Mouse (Mus musculus): ENCODE measurements at regions not wholly inside any gene's neighbourhood (a gene's known extent, or its start where the extent isn't known, plus 50 kb on each side); places are given as distances from the start of the nearest gene placed in this dataset.

GRCm38 (mm10) chr16:30827901-30828608 is 228.5 kb downstream of the Fam43a start:
- no peak overlapping the region for H3K27ac ChIP-seq
- no peaks in the 10 kb centered on the region for H3K36me3 ChIP-seq
- no peak overlapping the region for H3K9ac ChIP-seq
- no peaks in the 10 kb centered on the region for H3K4me1 ChIP-seq
- WGBS = 92% methylated on average over 9 of the region's 9 CpGs
- H3K9me3 ChIP-seq = no peaks in the 10 kb centered on the region
- ATAC-seq (ENCODE audit: low FRiP score, low read depth) = no peak
- no peaks in the 10 kb centered on the region for H3K27me3 ChIP-seq (replicated peaks)
- no peak overlapping the region for H3K4me3 ChIP-seq
- no peak overlapping the region for H3K4me2 ChIP-seq (replicated peaks)

GRCm38 (mm10) chr16:30834561-30834960 is 235.0 kb downstream of the Fam43a start:
- Histone ChIP-seq H3K4me1 (no peaks in the 10 kb centered on the region), H3K27me3 (replicated peaks) (no peaks in the 10 kb centered on the region), H3K27ac (no peak overlapping the region), H3K4me3 (no peak overlapping the region), H3K9ac (no peak overlapping the region), H3K4me2 (replicated peaks) (no peak overlapping the region), H3K9me3 (no peaks in the 10 kb centered on the region), H3K36me3 (no peaks in the 10 kb centered on the region)
- ATAC-seq (ENCODE audit: low FRiP score, low read depth) = no peak
- 40% methylated on average over 3 of the region's 3 CpGs for WGBS

GRCm38 (mm10) chr16:30835678-30836077 is 236.2 kb downstream of the Fam43a start:
- H3K27me3 ChIP-seq (replicated peaks) = no peaks in the 10 kb centered on the region
- H3K36me3 ChIP-seq = no peaks in the 10 kb centered on the region
- no peak overlapping the region for H3K4me3 ChIP-seq
- no peak overlapping the region for H3K27ac ChIP-seq
- no peak overlapping the region for H3K4me2 ChIP-seq (replicated peaks)
- no peak overlapping the region for H3K9ac ChIP-seq
- no peak for ATAC-seq (ENCODE audit: low FRiP score, low read depth)
- H3K9me3 ChIP-seq = 0 out of 2 replicates have a peak, but pooled peaks cover 4% of the 10 kb centered on the region
- H3K4me1 ChIP-seq = no peaks in the 10 kb centered on the region
- WGBS = 58% methylated on average over 2 of the region's 2 CpGs

DNA sequence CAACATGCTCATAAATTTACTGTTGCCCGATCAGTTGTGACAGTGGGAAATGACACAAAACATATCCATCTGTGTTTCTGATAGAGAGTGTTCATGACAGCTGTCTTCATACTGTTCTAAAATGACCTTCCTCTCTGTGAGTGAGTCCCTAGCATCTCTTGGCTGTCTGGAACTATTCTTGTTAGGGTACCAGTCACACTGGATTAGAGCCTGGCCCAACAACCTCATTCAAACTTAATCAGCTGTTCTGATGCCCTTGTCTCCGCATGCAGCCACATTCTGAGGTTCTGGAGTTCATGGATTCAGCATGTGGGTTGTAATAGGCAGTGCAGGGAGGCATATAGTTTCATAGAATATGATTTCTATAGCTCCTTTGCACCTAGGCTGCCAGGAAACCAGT is 238.4 kb downstream of the Xxylt1 start:
- no peak overlapping the region for H3K4me2 ChIP-seq (replicated peaks)
- no peaks in the 10 kb centered on the region for H3K27me3 ChIP-seq (replicated peaks)
- H3K9me3 ChIP-seq = 0 out of 2 replicates have a peak, but pooled peaks cover 5% of the 10 kb centered on the region
- no peak for ATAC-seq (ENCODE audit: low FRiP score, low read depth)
- no peak overlapping the region for H3K9ac ChIP-seq
- no peak overlapping the region for H3K4me3 ChIP-seq
- 81% methylated on average over 2 of the region's 2 CpGs for WGBS
- no peak overlapping the region for H3K27ac ChIP-seq
- no peaks in the 10 kb centered on the region for H3K4me1 ChIP-seq
- H3K36me3 ChIP-seq = no peaks in the 10 kb centered on the region

GRCm38 (mm10) chr16:30852595-30852994 is 228.6 kb downstream of the Xxylt1 start:
- Histone ChIP-seq H3K9ac (no peak overlapping the region), H3K4me3 (no peak overlapping the region), H3K9me3 (no peaks in the 10 kb centered on the region), H3K27ac (no peak overlapping the region), H3K4me2 (replicated peaks) (no peak overlapping the region), H3K27me3 (replicated peaks) (no peaks in the 10 kb centered on the region), H3K4me1 (no peaks in the 10 kb centered on the region), H3K36me3 (no peaks in the 10 kb centered on the region)
- no peak for ATAC-seq (ENCODE audit: low FRiP score, low read depth)
- 83% methylated on average over 1 of the region's 1 CpGs for WGBS

GRCm38 (mm10) chr16:30854716-30855115 is 226.5 kb downstream of the Xxylt1 start:
- no peak for ATAC-seq (ENCODE audit: low FRiP score, low read depth)
- Histone ChIP-seq H3K4me1 (no peaks in the 10 kb centered on the region), H3K9me3 (no peaks in the 10 kb centered on the region), H3K36me3 (no peaks in the 10 kb centered on the region), H3K4me3 (no peak overlapping the region), H3K27me3 (replicated peaks) (no peaks in the 10 kb centered on the region), H3K9ac (no peak overlapping the region), H3K27ac (no peak overlapping the region), H3K4me2 (replicated peaks) (no peak overlapping the region)
- WGBS = 83% methylated on average over 4 of the region's 4 CpGs

DNA sequence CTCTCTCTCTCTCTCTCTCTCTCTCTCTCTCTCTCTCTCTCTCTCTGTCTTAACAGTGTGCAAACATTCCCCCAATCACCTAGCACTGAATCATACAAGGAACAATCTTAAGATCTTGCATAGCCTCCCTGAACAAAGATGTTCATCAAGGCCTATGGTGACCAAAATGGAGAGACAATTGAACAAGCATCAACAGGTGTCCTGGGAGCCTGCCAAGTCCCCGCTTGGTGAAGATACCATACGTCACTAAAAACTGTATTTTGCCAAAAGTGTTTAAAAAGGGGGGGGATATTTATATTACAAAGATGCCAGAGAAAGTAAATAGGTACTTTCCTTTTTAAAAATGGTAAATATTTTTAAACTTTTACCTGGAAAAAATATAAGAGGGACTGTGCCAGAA is 223.6 kb downstream of the Xxylt1 start:
- 85% methylated on average over 2 of the region's 2 CpGs for WGBS
- no peak for ATAC-seq (ENCODE audit: low FRiP score, low read depth)
- H3K4me1 ChIP-seq = no peaks in the 10 kb centered on the region
- no peaks in the 10 kb centered on the region for H3K9me3 ChIP-seq
- no peaks in the 10 kb centered on the region for H3K36me3 ChIP-seq
- no peaks in the 10 kb centered on the region for H3K27me3 ChIP-seq (replicated peaks)
- no peak overlapping the region for H3K4me2 ChIP-seq (replicated peaks)
- H3K27ac ChIP-seq = no peak overlapping the region
- no peak overlapping the region for H3K4me3 ChIP-seq
- no peak overlapping the region for H3K9ac ChIP-seq

DNA sequence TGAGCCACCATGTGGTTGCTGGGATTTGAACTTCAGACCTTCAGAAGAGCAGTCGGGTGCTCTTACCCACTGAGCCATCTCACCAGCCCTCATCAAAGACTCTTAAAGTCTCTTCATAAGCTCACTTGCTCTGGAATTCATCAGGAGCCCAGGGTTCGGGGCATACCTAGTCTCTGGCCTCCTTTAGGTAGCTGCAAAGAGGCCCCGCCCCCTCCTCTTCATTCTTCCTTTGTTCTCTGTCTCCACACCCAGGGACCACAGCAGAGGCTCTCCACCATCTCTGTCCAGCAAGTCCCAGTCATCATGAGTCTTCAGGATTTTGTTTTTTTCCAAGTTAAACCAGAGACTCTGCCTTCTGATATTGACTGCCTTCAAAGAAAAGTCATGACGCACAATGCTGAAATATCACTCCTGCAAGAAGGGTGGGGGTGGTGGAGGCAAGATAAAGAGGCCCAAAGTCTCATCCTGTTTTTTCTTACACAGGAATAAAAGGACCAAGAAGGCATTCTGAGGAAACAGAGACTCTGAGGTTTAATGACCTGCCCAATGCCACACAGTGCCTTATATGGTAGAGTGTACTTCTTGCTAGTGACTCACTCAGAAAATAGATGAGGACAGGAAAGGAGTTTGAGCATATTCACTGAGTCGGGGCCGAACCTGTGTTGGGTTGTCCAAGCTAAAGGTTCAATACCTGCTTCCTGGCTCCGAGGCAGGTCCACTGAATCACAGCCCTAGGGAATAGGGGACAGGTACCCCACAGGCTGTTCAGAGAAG is 211.9 kb downstream of the Xxylt1 start:
- no peak overlapping the region for H3K9ac ChIP-seq
- H3K27ac ChIP-seq = no peak overlapping the region
- no peak overlapping the region for H3K4me3 ChIP-seq
- no peaks in the 10 kb centered on the region for H3K36me3 ChIP-seq
- no peaks in the 10 kb centered on the region for H3K9me3 ChIP-seq
- no peaks in the 10 kb centered on the region for H3K27me3 ChIP-seq (replicated peaks)
- H3K4me1 ChIP-seq = peaks cover 22% of the 10 kb centered on the region
- no peak overlapping the region for H3K4me2 ChIP-seq (replicated peaks)
- ATAC-seq (ENCODE audit: low FRiP score, low read depth) = no peak
- 91% methylated on average over 7 of the region's 7 CpGs for WGBS

DNA sequence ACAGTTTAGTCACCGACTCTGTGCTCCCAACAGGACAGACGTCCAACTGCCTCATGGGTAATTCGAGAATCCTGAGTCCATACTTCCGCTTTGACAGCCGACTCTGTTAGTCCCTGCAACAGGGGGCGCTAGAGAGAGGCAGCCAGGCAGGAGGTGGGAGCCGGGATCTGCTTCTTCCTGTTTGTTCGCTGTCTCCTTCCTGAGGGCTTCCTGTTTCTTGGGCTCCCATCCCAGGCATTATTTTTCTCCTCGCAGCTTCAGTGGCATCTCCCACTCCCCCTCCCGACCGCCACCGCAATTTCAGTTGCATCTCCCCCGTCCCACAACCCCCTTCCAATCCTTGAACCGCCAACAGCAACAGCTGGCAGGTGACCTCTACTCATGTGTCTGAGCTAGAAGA is 211.1 kb downstream of the Xxylt1 start:
- H3K4me2 ChIP-seq (replicated peaks) = no peak overlapping the region
- H3K27ac ChIP-seq = no peak overlapping the region
- no peak overlapping the region for H3K9ac ChIP-seq
- ATAC-seq (ENCODE audit: low FRiP score, low read depth) = no peak
- H3K36me3 ChIP-seq = no peaks in the 10 kb centered on the region
- H3K4me3 ChIP-seq = no peak overlapping the region
- no peaks in the 10 kb centered on the region for H3K27me3 ChIP-seq (replicated peaks)
- no peaks in the 10 kb centered on the region for H3K9me3 ChIP-seq
- 77% methylated on average over 14 of the region's 14 CpGs for WGBS
- peaks cover 23% of the 10 kb centered on the region for H3K4me1 ChIP-seq

DNA sequence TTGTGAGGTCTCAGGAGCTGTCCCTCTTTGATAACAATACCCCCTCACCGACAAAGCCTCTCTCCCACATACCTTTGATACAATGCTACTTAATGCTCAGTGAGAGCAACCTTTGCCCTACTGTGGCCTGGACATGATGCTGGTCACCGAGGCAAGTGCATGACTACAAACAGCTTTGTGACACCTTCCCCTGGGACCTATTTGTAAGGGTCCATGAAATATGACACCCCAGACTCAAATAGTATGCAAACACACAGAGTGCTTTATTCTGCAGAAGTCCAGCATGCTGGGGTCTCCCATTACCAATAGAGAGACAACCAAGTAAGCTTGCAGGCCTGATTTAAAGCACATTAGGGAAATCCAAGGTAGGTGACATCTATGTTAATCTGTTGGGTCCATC is 210.6 kb downstream of the Xxylt1 start:
- Histone ChIP-seq H3K4me1 (peaks cover 29% of the 10 kb centered on the region), H3K9me3 (no peaks in the 10 kb centered on the region), H3K9ac (no peak overlapping the region), H3K27me3 (replicated peaks) (no peaks in the 10 kb centered on the region), H3K36me3 (no peaks in the 10 kb centered on the region), H3K4me2 (replicated peaks) (no peak overlapping the region), H3K27ac (no peak overlapping the region), H3K4me3 (no peak overlapping the region)
- no peak for ATAC-seq (ENCODE audit: low FRiP score, low read depth)
- 15% methylated on average over 2 of the region's 2 CpGs for WGBS

DNA sequence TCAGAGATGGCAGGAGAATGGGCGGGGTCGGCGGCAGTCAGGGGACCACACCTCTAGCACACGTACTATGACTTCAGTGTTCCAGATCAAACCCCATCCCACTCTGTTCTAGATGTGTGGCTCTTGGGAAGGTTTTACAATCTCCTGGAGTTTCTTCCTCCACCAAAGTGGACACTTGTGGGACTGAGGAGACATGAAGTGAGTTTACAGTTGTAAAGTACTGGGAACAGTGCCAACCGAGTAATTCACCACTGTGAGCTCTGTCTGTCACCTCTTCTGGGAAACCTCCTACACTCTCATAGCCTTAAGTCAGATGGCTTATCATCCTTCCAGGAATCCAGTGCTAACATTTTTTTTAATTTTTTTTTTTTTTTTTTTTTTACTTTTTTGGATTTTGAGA is 209.1 kb downstream of the Xxylt1 start:
- H3K9ac ChIP-seq = no peak overlapping the region
- H3K27me3 ChIP-seq (replicated peaks) = no peaks in the 10 kb centered on the region
- ATAC-seq (ENCODE audit: low FRiP score, low read depth) = no peak
- H3K4me2 ChIP-seq (replicated peaks) = no peak overlapping the region
- H3K4me3 ChIP-seq = no peak overlapping the region
- no peak overlapping the region for H3K27ac ChIP-seq
- H3K36me3 ChIP-seq = no peaks in the 10 kb centered on the region
- 90% methylated on average over 5 of the region's 5 CpGs for WGBS
- H3K9me3 ChIP-seq = no peaks in the 10 kb centered on the region
- peaks cover 29% of the 10 kb centered on the region for H3K4me1 ChIP-seq

- ATAC-seq (ENCODE audit: low FRiP score, low read depth) = peak; percentile 79
- H3K27me3 ChIP-seq (replicated peaks) = no peaks in the 10 kb centered on the region
- H3K4me2 ChIP-seq (replicated peaks) = peak overlapping the region; percentile 41
- H3K9ac ChIP-seq = no peak overlapping the region
- H3K36me3 ChIP-seq = no peaks in the 10 kb centered on the region
- H3K9me3 ChIP-seq = no peaks in the 10 kb centered on the region
- 0 out of 2 replicates have a peak overlapping the region, but pooled peaks have one; percentile 22 for H3K27ac ChIP-seq
- H3K4me1 ChIP-seq = peaks cover 29% of the 10 kb centered on the region
- H3K4me3 ChIP-seq = no peak overlapping the region
- WGBS = 22% methylated on average over 26 of the region's 26 CpGs
These were observed 207.6 kb downstream of the Xxylt1 start for GRCm38 (mm10) chr16:30873493-30874211.

Measured in neural tube, embryonic 12.5 days (tissue).